Mouse (Mus musculus) erythroid progenitor cell, adult 5-6 weeks (primary cell): ENCODE measurements around the gene Ugt1a2. TPM values are rescaled to one million over a fixed set of nuclear protein-coding genes. Genes with fewer than 3 reads are reported as not detected.

Experiments used
- total RNA-seq, 2 experiments: library from RNA; stranded (forward) in 1 of 2; stranded (reverse) in 1 of 2; fragments of 150-400 nt in 1 of 2; fragments of 186-747, 209-891 nt in 1 of 2; gene quantifications; 2 replicates each; pipeline versions ENCODE4 v1.2.3 to v1.2.4; 2015 to 2017; ENCODE audit warnings: low replicate concordance in 2 of 2

Ugt1a2 gene
- total RNA-seq, 2 experiments from 2014 or later, result not detected

Other genes with a start within 250 kb of the Ugt1a2 start
- gene Usp40, start 192.1 kb upstream of the Ugt1a2 start, total RNA-seq (2015; ENCODE audit: low replicate concordance), result 5.4 and 5.8 TPM in 2 replicates
- gene Usp40, start 192.1 kb upstream of the Ugt1a2 start, total RNA-seq (2017; ENCODE audit: low replicate concordance), result 1.2 and 2.2 TPM in 2 replicates
- gene Ugt1a10, start 145.2 kb upstream of the Ugt1a2 start, total RNA-seq (2015; ENCODE audit: low replicate concordance), result not detected in 2 replicates
- gene Ugt1a10, start 145.2 kb upstream of the Ugt1a2 start, total RNA-seq (2017; ENCODE audit: low replicate concordance), result not detected in 2 replicates
- gene Ugt1a9, start 129.8 kb upstream of the Ugt1a2 start, total RNA-seq (2015; ENCODE audit: low replicate concordance), result not detected in 2 replicates
- gene Ugt1a9, start 129.8 kb upstream of the Ugt1a2 start, total RNA-seq (2017; ENCODE audit: low replicate concordance), result not detected in 2 replicates
- not detected in 2 replicates for gene Ugt1a8, start 112.8 kb upstream of the Ugt1a2 start, total RNA-seq (2015; ENCODE audit: low replicate concordance)
- not detected in 2 replicates for gene Ugt1a8, start 112.8 kb upstream of the Ugt1a2 start, total RNA-seq (2017; ENCODE audit: low replicate concordance)
- 4.0 and 7.5 TPM in 2 replicates for gene Ugt1a7c, start 105.5 kb upstream of the Ugt1a2 start, total RNA-seq (2015; ENCODE audit: low replicate concordance)
- gene Ugt1a7c, start 105.5 kb upstream of the Ugt1a2 start, total RNA-seq (2017; ENCODE audit: low replicate concordance), result 3.6 and 11.5 TPM in 2 replicates
- not detected in 2 replicates for gene Ugt1a6b, start 97.3 kb upstream of the Ugt1a2 start, total RNA-seq (2015; ENCODE audit: low replicate concordance)
- not detected in 2 replicates for gene Ugt1a6b, start 97.3 kb upstream of the Ugt1a2 start, total RNA-seq (2017; ENCODE audit: low replicate concordance)
- gene Ugt1a6a, start 65.8 kb upstream of the Ugt1a2 start, total RNA-seq (2015; ENCODE audit: low replicate concordance), result 1.8 and 5.9 TPM in 2 replicates
- gene Ugt1a6a, start 65.8 kb upstream of the Ugt1a2 start, total RNA-seq (2017; ENCODE audit: low replicate concordance), result 0.26 TPM in 1 of 2 replicates, not detected in the other
- gene Ugt1a5, start 34.6 kb upstream of the Ugt1a2 start, total RNA-seq (2015; ENCODE audit: low replicate concordance), result 0.72 TPM in 1 of 2 replicates, not detected in the other
- not detected in 2 replicates for gene Ugt1a5, start 34.6 kb upstream of the Ugt1a2 start, total RNA-seq (2017; ENCODE audit: low replicate concordance)
- gene Dnajb3, start 5.2 kb downstream of the Ugt1a2 start, total RNA-seq (2015; ENCODE audit: low replicate concordance), result 49.0 and 58.7 TPM in 2 replicates
- gene Dnajb3, start 5.2 kb downstream of the Ugt1a2 start, total RNA-seq (2017; ENCODE audit: low replicate concordance), result 8.7 and 28.2 TPM in 2 replicates
- 0.72 TPM in 1 of 2 replicates, not detected in the other for gene Ugt1a1, start 11.4 kb downstream of the Ugt1a2 start, total RNA-seq (2015; ENCODE audit: low replicate concordance)
- 3.9 TPM in 1 of 2 replicates, not detected in the other for gene Ugt1a1, start 11.4 kb downstream of the Ugt1a2 start, total RNA-seq (2017; ENCODE audit: low replicate concordance)
- not detected in 2 replicates for gene Mroh2a, start 26.4 kb downstream of the Ugt1a2 start, total RNA-seq (2015; ENCODE audit: low replicate concordance)
- 0.30 and 0.64 TPM in 2 replicates for gene Mroh2a, start 26.4 kb downstream of the Ugt1a2 start, total RNA-seq (2017; ENCODE audit: low replicate concordance)
- gene Hjurp, start 77.0 kb downstream of the Ugt1a2 start, total RNA-seq (2015; ENCODE audit: low replicate concordance), result 297 and 306 TPM in 2 replicates
- gene Hjurp, start 77.0 kb downstream of the Ugt1a2 start, total RNA-seq (2017; ENCODE audit: low replicate concordance), result 349 and 388 TPM in 2 replicates
- gene Trpm8, start 77.1 kb downstream of the Ugt1a2 start, total RNA-seq (2015; ENCODE audit: low replicate concordance), result not detected in 2 replicates
- not detected in 2 replicates for gene Trpm8, start 77.1 kb downstream of the Ugt1a2 start, total RNA-seq (2017; ENCODE audit: low replicate concordance)
- not detected in 2 replicates for gene Spp2, start 206.4 kb downstream of the Ugt1a2 start, total RNA-seq (2015; ENCODE audit: low replicate concordance)
- not detected in 2 replicates for gene Spp2, start 206.4 kb downstream of the Ugt1a2 start, total RNA-seq (2017; ENCODE audit: low replicate concordance)